Mouse (Mus musculus) C2C12 (cell line): Measurements from ENCODE around the gene Lipc. TPM values are rescaled to one million over a fixed set of nuclear protein-coding genes. Genes with fewer than 3 reads are reported as not detected.

ENCODE experiments used
- H3K27me3 ChIP-seq: one replicate; pipeline ENCODE4 v1.6.1; 2011; ENCODE audit not compliant: control insufficient read depth, insufficient read depth, insufficient read length
- H3K36me3 ChIP-seq: one replicate; pipeline ENCODE4 v1.6.1; 2011; ENCODE audit not compliant: control insufficient read depth, insufficient read depth
- H3K4me3 ChIP-seq: one replicate; pipeline ENCODE4 v1.5.1; 2011; ENCODE audit warnings: mild to moderate bottlenecking, control low read depth; ENCODE audit not compliant: poor library complexity, insufficient read depth, severe bottlenecking
- H3K79me2 ChIP-seq: one replicate; pipeline ENCODE4 v1.6.1; 2011; ENCODE audit not compliant: control insufficient read depth, insufficient read depth
- H3K79me3 ChIP-seq: one replicate; pipeline ENCODE4 v1.6.1; 2011; ENCODE audit warnings: low read depth, control low read depth
- H3ac ChIP-seq: one replicate; pipeline ENCODE3; 2011; ENCODE audit warnings: low read depth; ENCODE audit not compliant: control insufficient read depth, insufficient read length
- CEBPB ChIP-seq: IDR thresholded peaks from one replicate; pipeline ENCODE4 v1.6.1; 2011; ENCODE audit warnings: low read depth, mild to moderate bottlenecking, control low read depth, moderate library complexity
- CTCF ChIP-seq: IDR thresholded peaks from one replicate; pipeline ENCODE4 v1.5.1; 2011; ENCODE audit not compliant: control insufficient read depth, insufficient read depth, insufficient read length
- FOSL1 ChIP-seq: IDR thresholded peaks from one replicate; pipeline ENCODE4 v1.8.0; 2011; ENCODE audit warnings: mild to moderate bottlenecking, low read length; ENCODE audit not compliant: poor library complexity, insufficient read depth, severe bottlenecking
- MAX ChIP-seq: IDR thresholded peaks from one replicate; pipeline ENCODE4 v1.6.1; 2011; ENCODE audit warnings: mild to moderate bottlenecking, control low read depth
- MYOD1 ChIP-seq: IDR thresholded peaks from one replicate; pipeline ENCODE4 v1.6.1; 2011; ENCODE audit warnings: low read depth; ENCODE audit not compliant: control insufficient read depth, insufficient read length
- MYOG ChIP-seq: IDR thresholded peaks from one replicate; pipeline ENCODE4 v1.6.1; 2011; ENCODE audit not compliant: control insufficient read depth, insufficient read length; ENCODE audit errors: extremely low read depth
- USF1 ChIP-seq: IDR thresholded peaks from one replicate; pipeline ENCODE4 v1.6.1; 2011; ENCODE audit warnings: low read depth, mild to moderate bottlenecking, control low read depth, moderate library complexity
- polyA plus RNA-seq: library from polyadenylated mRNA; unstranded; fragments of >200 nt; fragmentation: generic; extraction: Trizol; gene quantifications from one replicate; pipeline ENCODE4 v1.2.1, GENCODE M21; 2012; ENCODE audit warnings: missing spikeins

Lipc gene
- polyA plus RNA-seq, 1 experiment = not detected

DNA sequence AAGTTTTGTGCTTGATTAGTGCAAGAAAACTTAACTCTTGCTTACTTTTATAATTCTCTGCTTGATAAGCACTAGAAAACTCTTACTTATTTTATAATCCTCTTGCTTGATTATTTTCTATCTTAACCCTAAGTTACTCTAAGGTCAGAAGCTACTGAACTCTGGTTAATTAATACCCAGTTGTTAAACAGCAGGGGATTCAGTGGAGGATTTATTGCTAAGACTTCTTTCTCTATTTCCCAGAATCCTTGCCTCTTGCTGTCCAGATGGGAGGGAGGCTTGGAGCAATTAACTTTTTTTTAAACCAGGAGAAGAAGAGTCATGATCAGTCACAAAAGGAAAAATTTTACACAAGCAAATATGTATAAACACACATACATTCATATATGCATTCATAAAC is 21.3 kb upstream of the Lipc start:
- no peaks in the 10 kb centered on the region for H3K79me3 ChIP-seq
- no peak overlapping the region for H3ac ChIP-seq
- no peaks in the 10 kb centered on the region for H3K36me3 ChIP-seq
- H3K4me3 ChIP-seq = no peak overlapping the region
- no peak for TF ChIP-seq MYOD1
- no peaks in the 10 kb centered on the region for H3K79me2 ChIP-seq
- no peaks in the 10 kb centered on the region for H3K27me3 ChIP-seq

DNA sequence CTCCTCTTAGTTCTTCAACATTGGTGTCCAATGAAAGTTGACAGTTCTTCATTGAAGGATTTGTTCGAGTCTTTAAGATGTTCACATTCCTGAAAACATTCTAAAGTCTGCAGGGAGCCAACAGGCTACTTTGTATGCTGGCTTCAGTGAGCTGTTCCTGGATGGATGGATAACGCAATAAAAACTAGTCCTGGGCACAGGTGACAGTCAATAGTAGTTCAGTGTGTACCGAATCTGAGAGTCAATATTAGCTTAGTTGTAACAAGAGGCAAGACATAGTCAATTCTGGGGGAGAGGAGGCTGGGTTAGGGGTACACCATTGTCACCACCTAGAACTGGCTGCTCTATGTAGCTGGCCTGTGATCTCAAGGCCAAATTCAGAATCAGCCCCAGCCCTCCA is 17.2 kb upstream of the Lipc start:
- Histone ChIP-seq H3ac (no peak overlapping the region), H3K27me3 (no peaks in the 10 kb centered on the region), H3K79me3 (no peaks in the 10 kb centered on the region), H3K79me2 (no peaks in the 10 kb centered on the region), H3K36me3 (no peaks in the 10 kb centered on the region), H3K4me3 (no peak overlapping the region)
- TF ChIP-seq MYOD1 = no peak

DNA sequence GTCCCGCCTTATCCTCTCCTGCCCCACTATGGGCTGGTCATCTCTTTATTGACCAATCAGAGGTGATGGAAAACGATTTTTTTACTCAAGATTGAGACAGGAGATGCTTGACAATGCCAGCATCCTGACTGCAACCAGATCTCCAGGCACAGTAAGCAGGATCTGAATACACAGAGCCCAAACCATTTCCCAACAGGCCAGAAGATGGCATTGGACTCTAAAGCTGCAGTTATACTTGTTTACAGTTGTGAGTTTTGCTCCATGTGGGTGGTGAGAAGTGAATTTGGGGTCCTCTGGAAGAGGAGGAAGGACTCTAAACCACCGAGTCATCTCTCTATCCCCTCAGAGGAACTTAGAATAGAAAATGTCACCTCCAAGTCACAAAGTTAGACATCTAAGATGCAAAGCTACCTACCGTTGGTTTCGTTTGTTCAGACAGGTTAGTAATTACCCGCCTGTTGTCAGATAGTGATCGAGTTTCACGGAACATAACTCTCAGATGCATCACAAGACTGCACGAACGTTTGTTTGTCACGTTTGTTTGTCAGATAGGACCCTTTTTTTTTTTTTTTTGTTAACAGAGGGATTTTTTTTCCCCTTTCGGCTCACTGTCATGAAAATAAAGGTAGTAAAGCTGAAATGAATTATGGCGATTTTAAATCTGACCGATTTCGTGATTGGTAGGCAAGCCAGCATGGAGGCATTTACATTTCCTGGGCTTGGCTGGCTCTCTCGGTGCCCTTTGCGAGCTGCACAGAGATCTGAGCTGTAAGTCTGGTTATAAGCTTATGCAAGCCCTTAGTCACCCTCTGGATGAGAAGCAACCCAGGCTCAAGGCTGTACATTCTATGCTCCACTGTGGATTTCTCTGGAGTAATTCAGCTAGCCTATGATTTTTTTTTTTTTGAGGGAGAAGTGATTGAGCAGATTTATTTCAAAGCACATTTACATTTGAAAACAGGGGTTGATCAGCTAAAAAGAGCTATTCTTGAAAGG is 14.3 kb upstream of the Lipc start:
- no peaks in the 10 kb centered on the region for H3K27me3 ChIP-seq
- no peaks in the 10 kb centered on the region for H3K79me2 ChIP-seq
- TF ChIP-seq USF1 (no peak), MYOD1 (no peak), CTCF (no peak), MYOG (no peak), FOSL1 (no peak)
- H3K36me3 ChIP-seq = no peaks in the 10 kb centered on the region
- no peak overlapping the region for H3K4me3 ChIP-seq
- no peak overlapping the region for H3ac ChIP-seq
- no peaks in the 10 kb centered on the region for H3K79me3 ChIP-seq

DNA sequence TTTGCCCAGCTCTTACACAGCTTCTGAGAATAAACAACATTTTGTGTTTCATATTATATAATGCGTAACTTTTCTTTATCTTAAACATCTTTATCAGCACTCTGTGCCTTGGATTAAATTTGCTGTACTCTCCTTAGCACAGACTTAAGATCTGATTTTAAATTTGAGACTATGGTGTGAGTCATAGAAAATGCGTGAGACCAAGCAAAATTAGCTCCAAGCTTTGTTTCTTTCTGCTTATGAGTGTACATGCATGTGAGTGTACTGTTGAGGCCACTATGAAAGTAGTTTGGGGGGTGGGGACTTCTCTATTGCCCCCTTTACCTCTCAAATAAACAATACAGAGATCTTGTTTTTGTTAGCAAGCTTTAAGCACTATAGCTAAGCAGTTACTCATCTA is 13.4 kb upstream of the Lipc start:
- no peak overlapping the region for H3K4me3 ChIP-seq
- H3K79me3 ChIP-seq = no peaks in the 10 kb centered on the region
- H3K79me2 ChIP-seq = no peaks in the 10 kb centered on the region
- no peak overlapping the region for H3ac ChIP-seq
- no peaks in the 10 kb centered on the region for H3K27me3 ChIP-seq
- no peak for TF ChIP-seq CEBPB
- no peak for TF ChIP-seq MAX
- TF ChIP-seq CTCF = no peak
- no peak for TF ChIP-seq MYOD1
- TF ChIP-seq FOSL1 = no peak
- TF ChIP-seq MYOG = no peak
- TF ChIP-seq USF1 = no peak
- H3K36me3 ChIP-seq = no peaks in the 10 kb centered on the region

DNA sequence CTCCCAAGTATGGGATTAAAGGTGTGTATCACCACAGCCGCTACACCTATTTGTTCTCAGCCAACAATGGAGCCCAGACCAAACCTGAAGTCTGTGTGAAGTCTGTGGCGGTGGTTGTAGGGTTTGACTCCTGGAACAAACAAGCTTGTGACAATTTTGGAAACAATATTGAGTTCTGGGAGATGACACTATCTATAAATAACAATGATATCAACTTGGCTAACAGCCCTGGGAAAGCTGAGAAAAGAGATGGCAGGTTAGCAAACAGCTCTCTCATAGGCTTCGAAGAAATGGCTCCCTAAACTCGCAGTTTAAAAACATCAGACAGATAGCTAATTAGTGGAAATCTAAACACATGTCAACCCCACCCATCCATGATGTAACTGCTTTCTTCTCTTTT is 13.0 kb upstream of the Lipc start:
- Histone ChIP-seq H3K79me3 (no peaks in the 10 kb centered on the region), H3K36me3 (no peaks in the 10 kb centered on the region), H3ac (no peak overlapping the region), H3K79me2 (no peaks in the 10 kb centered on the region), H3K27me3 (no peaks in the 10 kb centered on the region), H3K4me3 (no peak overlapping the region)
- TF ChIP-seq MYOG (no peak), MAX (no peak), USF1 (no peak), FOSL1 (no peak), MYOD1 (no peak)

DNA sequence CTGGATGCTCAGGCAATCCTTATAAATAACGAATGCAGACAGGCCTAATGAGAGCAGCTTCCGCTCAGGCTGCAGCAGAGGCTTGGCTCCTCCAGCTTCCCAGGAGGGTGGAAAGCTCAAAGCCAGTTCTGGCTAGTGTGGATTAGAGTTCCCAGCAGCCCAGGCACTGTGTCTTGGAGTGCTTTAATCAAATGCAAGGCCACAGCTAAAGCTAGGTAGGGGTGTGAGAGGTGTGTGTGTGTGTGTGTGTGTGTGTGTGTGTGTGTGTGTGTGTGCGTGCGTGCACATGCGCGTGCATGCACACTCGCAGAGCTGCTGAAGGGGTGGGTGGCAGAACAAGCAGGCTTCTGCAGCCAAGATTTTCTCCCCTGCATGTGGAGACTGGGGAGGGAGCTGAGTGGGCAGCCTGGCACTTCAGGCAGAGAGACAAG is 11.4 kb upstream of the Lipc start:
- Histone ChIP-seq H3ac (no peak overlapping the region), H3K36me3 (no peaks in the 10 kb centered on the region), H3K4me3 (no peak overlapping the region), H3K27me3 (no peaks in the 10 kb centered on the region), H3K79me2 (no peaks in the 10 kb centered on the region), H3K79me3 (no peaks in the 10 kb centered on the region)
- TF ChIP-seq FOSL1 = no peak
- no peak for TF ChIP-seq USF1
- no peak for TF ChIP-seq MYOG
- TF ChIP-seq CTCF = no peak
